9 mouse cellular contexts compared by ENCODE assay signal in genomic region chr14:79139918-79140825, GRCm38 (mm10).
DNase-seq lines count a peak whose midpoint lies in the region; ATAC-seq lines count a peak whose summit lies in the region.
"Had no signal": no experiment of that assay in that cellular context is flagged by ENCODE, and none has a peak within 500 bp of the region (broad histone marks: within the 10 kb centered on the region; RNA-seq: fewer than 3 reads in every experiment).

No protein-coding gene starts in this region.

- no peaks in the 10 kb centered on the region for H3K27me3 ChIP-seq in heart, embryonic 14.5 days (ENCODE audit: control insufficient read depth, insufficient read depth, low read length)
- H3K27me3 ChIP-seq in kidney, embryonic 14.5 days (ENCODE audit: control insufficient read depth, insufficient read depth, low read length), result no peaks in the 10 kb centered on the region
- H3K27me3 ChIP-seq: megakaryocyte, embryonic 14.5 days had no signal

- no peaks in the 10 kb centered on the region for H3K9me3 ChIP-seq in heart, embryonic 14.5 days (ENCODE audit: control insufficient read depth, low read length)
- no peaks in the 10 kb centered on the region for H3K9me3 ChIP-seq in kidney, embryonic 14.5 days (ENCODE audit: control insufficient read depth, low read length)

- H3K4me3 ChIP-seq in heart, embryonic 14.5 days (ENCODE audit: control insufficient read depth in 1 of 2, insufficient read depth in 1 of 2, low read depth in 1 of 2, low read length in 2 of 2), result no peak overlapping the region
- H3K4me3 ChIP-seq in kidney, embryonic 14.5 days (ENCODE audit: low read length), result no peak overlapping the region
- H3K4me3 ChIP-seq: megakaryocyte, embryonic 14.5 days had no signal

- peak overlapping the region; percentile 34; the same call in 1 of the 2 replicates for H3K9ac ChIP-seq in heart, embryonic 14.5 days (ENCODE audit: low read length)
- H3K9ac ChIP-seq in kidney, embryonic 14.5 days (ENCODE audit: low read depth, low read length), result no peak overlapping the region

- WGBS in heart, embryonic 14.5 days, result 47% methylated on average over 19 of the region's 19 CpGs
- 20% methylated on average over 19 of the region's 19 CpGs for WGBS in kidney, embryonic 14.5 days

- ATAC-seq in heart, embryonic 14.5 days (ENCODE audit: insufficient number of reproducible peaks, insufficient read depth, low FRiP score, low read depth), result no peak
- peak; percentile 82 for ATAC-seq in kidney, embryonic 14.5 days (ENCODE audit: low FRiP score, low TSS enrichment)
- no peak for ATAC-seq in frontal cortex, adult (ENCODE audit: low TSS enrichment)

- DNase-seq in NIH3T3 (ENCODE audit: low read depth), result peak; percentile 58
- peak; percentile 51 for DNase-seq in cerebellum, adult 9-11 months
- DNase-seq in mesoderm, embryonic 11.5 days (ENCODE audit: low read depth, low spot score), result peak; percentile 90
- no peak for DNase-seq in layer of hippocampus, adult 11-12 months (ENCODE audit: low spot score)
- DNase-seq in frontal cortex, postnatal 25 days (ENCODE audit: low spot score in 2 of 2), result no peak

- H3K36me3 ChIP-seq in heart, embryonic 14.5 days (ENCODE audit: control insufficient read depth, insufficient read depth, low read length), result no peaks in the 10 kb centered on the region
- H3K36me3 ChIP-seq in kidney, embryonic 14.5 days (ENCODE audit: control insufficient read depth, insufficient read depth, low read length), result no peaks in the 10 kb centered on the region

- H3K4me1 ChIP-seq in heart, embryonic 14.5 days (ENCODE audit: control insufficient read depth in 2 of 2, insufficient read depth in 2 of 2, low read length in 2 of 2), result peaks cover 11 to 15% of the 10 kb centered on the region in 2 experiments
- H3K4me1 ChIP-seq in kidney, embryonic 14.5 days (ENCODE audit: control insufficient read depth, insufficient read depth, low read length), result peaks cover 19% of the 10 kb centered on the region; the same call in 1 of the 2 replicates

- 0 out of 4 replicates have a peak overlapping the region, but pooled peaks of 1 of the 2 experiments have one; percentile 44 for H3K27ac ChIP-seq in heart, embryonic 14.5 days (replicated peaks in 1 of 2; ENCODE audit: control insufficient read depth in 1 of 2, insufficient read depth in 1 of 2, low read depth in 2 of 2, low read length in 2 of 2)
- H3K27ac ChIP-seq in kidney, embryonic 14.5 days (ENCODE audit: low read depth, low read length), result no peak overlapping the region

- H3K4me2 ChIP-seq in heart, embryonic 14.5 days (ENCODE audit: low read length), result 0 out of 2 replicates have a peak overlapping the region, but pooled peaks have one; percentile 8
- H3K4me2 ChIP-seq in kidney, embryonic 14.5 days (replicated peaks; ENCODE audit: low read depth, low read length), result no peak overlapping the region; the same call in 1 of the 2 replicates

Comparison
In these comparisons a context has a peak if more than half of its experiments do, and no peak if none do; other contexts are left out.
1. DNase-seq: peak in NIH3T3 (single experiment), cerebellum, adult 9-11 months (single experiment) and mesoderm, embryonic 11.5 days (single experiment); none in layer of hippocampus, adult 11-12 months (single experiment) and frontal cortex, postnatal 25 days (0 of 2).